Mouse (Mus musculus): ENCODE results near the gene Lyrm9. TPM values are rescaled to one million over a fixed set of nuclear protein-coding genes. Genes with fewer than 3 reads are reported as not detected.

The Lyrm9 gene
- polyA plus RNA-seq, 1 experiment from 2014 or later: 17.7 TPM

GRCm38 (mm10) chr11:78840141-78840540 is 13.8 kb downstream of the Lyrm9 start:
- no peak overlapping the region for H3K9ac ChIP-seq (ENCODE audit: low read length)
- no peaks in the 10 kb centered on the region for H3K36me3 ChIP-seq (ENCODE audit: control insufficient read depth, insufficient read depth, low read length)
- no peak overlapping the region for H3K27ac ChIP-seq (ENCODE audit: low read length)
- no peaks in the 10 kb centered on the region for H3K27me3 ChIP-seq (ENCODE audit: control insufficient read depth, insufficient read depth, low read depth, low read length)
- H3K4me3 ChIP-seq (ENCODE audit: low read length): no peak overlapping the region
- no peaks in the 10 kb centered on the region for H3K4me1 ChIP-seq (replicated peaks; ENCODE audit: control insufficient read depth, insufficient read depth, low read length)
- ATAC-seq (ENCODE audit: low read depth): no peak
- no peaks in the 10 kb centered on the region for H3K9me3 ChIP-seq (ENCODE audit: control insufficient read depth, low read length)
- H3K4me2 ChIP-seq (ENCODE audit: low read depth, low read length): no peak overlapping the region
- 41% methylated on average over 5 of the region's 5 CpGs for WGBS

- Histone ChIP-seq H3K4me1 (replicated peaks; ENCODE audit: control insufficient read depth, insufficient read depth, low read length) (no peaks in the 10 kb centered on the region), H3K27me3 (ENCODE audit: control insufficient read depth, insufficient read depth, low read depth, low read length) (no peaks in the 10 kb centered on the region), H3K4me2 (ENCODE audit: low read depth, low read length) (no peak overlapping the region), H3K27ac (ENCODE audit: low read length) (no peak overlapping the region), H3K4me3 (ENCODE audit: low read length) (no peak overlapping the region), H3K9ac (ENCODE audit: low read length) (no peak overlapping the region), H3K36me3 (ENCODE audit: control insufficient read depth, insufficient read depth, low read length) (no peaks in the 10 kb centered on the region), H3K9me3 (ENCODE audit: control insufficient read depth, low read length) (no peaks in the 10 kb centered on the region)
- ATAC-seq (ENCODE audit: low read depth): no peak
- 88% methylated on average over 8 of the region's 8 CpGs for WGBS
Measured at GRCm38 (mm10) chr11:78841987-78842386, 15.6 kb downstream of the Lyrm9 start.

GRCm38 (mm10) chr11:78846620-78847019 is 20.2 kb downstream of the Lyrm9 start:
- H3K4me3 ChIP-seq (ENCODE audit: low read length): no peak overlapping the region
- H3K4me1 ChIP-seq (replicated peaks; ENCODE audit: control insufficient read depth, insufficient read depth, low read length): no peaks in the 10 kb centered on the region
- no peak overlapping the region for H3K9ac ChIP-seq (ENCODE audit: low read length)
- no peak for ATAC-seq (ENCODE audit: low read depth)
- H3K4me2 ChIP-seq (ENCODE audit: low read depth, low read length): no peak overlapping the region
- no peaks in the 10 kb centered on the region for H3K9me3 ChIP-seq (ENCODE audit: control insufficient read depth, low read length)
- 85% methylated on average over 4 of the region's 4 CpGs for WGBS
- no peak overlapping the region for H3K27ac ChIP-seq (ENCODE audit: low read length)
- no peaks in the 10 kb centered on the region for H3K27me3 ChIP-seq (ENCODE audit: control insufficient read depth, insufficient read depth, low read depth, low read length)
- no peaks in the 10 kb centered on the region for H3K36me3 ChIP-seq (ENCODE audit: control insufficient read depth, insufficient read depth, low read length)

- 36% methylated on average over 7 of the region's 7 CpGs for WGBS
- ATAC-seq (ENCODE audit: low read depth): no peak
- H3K9ac ChIP-seq (ENCODE audit: low read length): no peak overlapping the region
- no peak overlapping the region for H3K27ac ChIP-seq (ENCODE audit: low read length)
- H3K4me3 ChIP-seq (ENCODE audit: low read length): no peak overlapping the region
- H3K4me1 ChIP-seq (replicated peaks; ENCODE audit: control insufficient read depth, insufficient read depth, low read length): no peaks in the 10 kb centered on the region
- H3K27me3 ChIP-seq (ENCODE audit: control insufficient read depth, insufficient read depth, low read depth, low read length): no peaks in the 10 kb centered on the region
- no peak overlapping the region for H3K4me2 ChIP-seq (ENCODE audit: low read depth, low read length)
- H3K9me3 ChIP-seq (ENCODE audit: control insufficient read depth, low read length): no peaks in the 10 kb centered on the region
- no peaks in the 10 kb centered on the region for H3K36me3 ChIP-seq (ENCODE audit: control insufficient read depth, insufficient read depth, low read length)
Measured at GRCm38 (mm10) chr11:78847884-78848848, 21.8 kb downstream of the Lyrm9 start.

- H3K27ac ChIP-seq (ENCODE audit: low read length): no peak overlapping the region
- no peak overlapping the region for H3K9ac ChIP-seq (ENCODE audit: low read length)
- no peak overlapping the region for H3K4me3 ChIP-seq (ENCODE audit: low read length)
- no peak overlapping the region for H3K4me2 ChIP-seq (ENCODE audit: low read depth, low read length)
- no peak for ATAC-seq (ENCODE audit: low read depth)
- 77% methylated on average over 3 of the region's 3 CpGs for WGBS
- no peaks in the 10 kb centered on the region for H3K9me3 ChIP-seq (ENCODE audit: control insufficient read depth, low read length)
- H3K36me3 ChIP-seq (ENCODE audit: control insufficient read depth, insufficient read depth, low read length): no peaks in the 10 kb centered on the region
- no peaks in the 10 kb centered on the region for H3K4me1 ChIP-seq (replicated peaks; ENCODE audit: control insufficient read depth, insufficient read depth, low read length)
- no peaks in the 10 kb centered on the region for H3K27me3 ChIP-seq (ENCODE audit: control insufficient read depth, insufficient read depth, low read depth, low read length)
Measured at GRCm38 (mm10) chr11:78849859-78850258, 23.5 kb downstream of the Lyrm9 start.

- no peaks in the 10 kb centered on the region for H3K27me3 ChIP-seq (ENCODE audit: control insufficient read depth, insufficient read depth, low read depth, low read length)
- no peaks in the 10 kb centered on the region for H3K36me3 ChIP-seq (ENCODE audit: control insufficient read depth, insufficient read depth, low read length)
- 34% methylated on average over 9 of the region's 9 CpGs for WGBS
- H3K4me1 ChIP-seq (replicated peaks; ENCODE audit: control insufficient read depth, insufficient read depth, low read length): no peaks in the 10 kb centered on the region
- no peak overlapping the region for H3K9ac ChIP-seq (ENCODE audit: low read length)
- no peaks in the 10 kb centered on the region for H3K9me3 ChIP-seq (ENCODE audit: control insufficient read depth, low read length)
- no peak overlapping the region for H3K4me2 ChIP-seq (ENCODE audit: low read depth, low read length)
- H3K27ac ChIP-seq (ENCODE audit: low read length): no peak overlapping the region
- ATAC-seq (ENCODE audit: low read depth): no peak
- H3K4me3 ChIP-seq (ENCODE audit: low read length): no peak overlapping the region
Measured at GRCm38 (mm10) chr11:78851216-78851870, 25.0 kb downstream of the Lyrm9 start.

- WGBS: 47% methylated on average over 6 of the region's 6 CpGs
- Histone ChIP-seq H3K9me3 (ENCODE audit: control insufficient read depth, low read length) (no peaks in the 10 kb centered on the region), H3K36me3 (ENCODE audit: control insufficient read depth, insufficient read depth, low read length) (no peaks in the 10 kb centered on the region), H3K27ac (ENCODE audit: low read length) (no peak overlapping the region), H3K9ac (ENCODE audit: low read length) (no peak overlapping the region), H3K4me3 (ENCODE audit: low read length) (no peak overlapping the region), H3K4me2 (ENCODE audit: low read depth, low read length) (no peak overlapping the region), H3K4me1 (replicated peaks; ENCODE audit: control insufficient read depth, insufficient read depth, low read length) (no peaks in the 10 kb centered on the region), H3K27me3 (ENCODE audit: control insufficient read depth, insufficient read depth, low read depth, low read length) (no peaks in the 10 kb centered on the region)
- ATAC-seq (ENCODE audit: low read depth): no peak
Measured at GRCm38 (mm10) chr11:78851871-78852265, 25.5 kb downstream of the Lyrm9 start.

- no peak overlapping the region for H3K4me2 ChIP-seq (ENCODE audit: low read depth, low read length)
- H3K9ac ChIP-seq (ENCODE audit: low read length): no peak overlapping the region
- H3K4me3 ChIP-seq (ENCODE audit: low read length): no peak overlapping the region
- ATAC-seq (ENCODE audit: low read depth): no peak
- 78% methylated on average over 11 of the region's 11 CpGs for WGBS
- H3K27me3 ChIP-seq (ENCODE audit: control insufficient read depth, insufficient read depth, low read depth, low read length): no peaks in the 10 kb centered on the region
- H3K27ac ChIP-seq (ENCODE audit: low read length): no peak overlapping the region
- no peaks in the 10 kb centered on the region for H3K36me3 ChIP-seq (ENCODE audit: control insufficient read depth, insufficient read depth, low read length)
- H3K4me1 ChIP-seq (replicated peaks; ENCODE audit: control insufficient read depth, insufficient read depth, low read length): no peaks in the 10 kb centered on the region
- H3K9me3 ChIP-seq (ENCODE audit: control insufficient read depth, low read length): no peaks in the 10 kb centered on the region
Measured at GRCm38 (mm10) chr11:78852529-78852928, 26.1 kb downstream of the Lyrm9 start.

- H3K4me3 ChIP-seq (ENCODE audit: low read length): no peak overlapping the region
- H3K4me2 ChIP-seq (ENCODE audit: low read depth, low read length): no peak overlapping the region
- H3K36me3 ChIP-seq (ENCODE audit: control insufficient read depth, insufficient read depth, low read length): no peaks in the 10 kb centered on the region
Measured at GRCm38 (mm10) chr11:78856310-78856709, 29.9 kb downstream of the Lyrm9 start.

More at GRCm38 (mm10) chr11:78856310-78856709, 29.9 kb downstream of the Lyrm9 start:
- no peaks in the 10 kb centered on the region for H3K9me3 ChIP-seq (ENCODE audit: control insufficient read depth, low read length)
- no peak overlapping the region for H3K9ac ChIP-seq (ENCODE audit: low read length)
- WGBS: 11% methylated on average over 7 of the region's 7 CpGs
- ATAC-seq (ENCODE audit: low read depth): no peak
- H3K27me3 ChIP-seq (ENCODE audit: control insufficient read depth, insufficient read depth, low read depth, low read length): no peaks in the 10 kb centered on the region
- no peaks in the 10 kb centered on the region for H3K4me1 ChIP-seq (replicated peaks; ENCODE audit: control insufficient read depth, insufficient read depth, low read length)
- no peak overlapping the region for H3K27ac ChIP-seq (ENCODE audit: low read length)

Measured in lung, embryonic 16.5 days (tissue).